In genomic region chr9:66068971-66069391, GRCm38 (mm10) we compare ENCODE assay signal across 8 mouse cellular contexts. TPM values are rescaled to one million over a fixed set of nuclear protein-coding genes. Genes with fewer than 3 reads are reported as not detected.
DNase-seq lines count a peak whose midpoint lies in the region; ATAC-seq lines count a peak whose summit lies in the region.

No protein-coding gene starts in this region.

- H3K4me2 ChIP-seq in intestine, embryonic 14.5 days (ENCODE audit: low read length): peak overlapping the region; percentile 99

- peaks cover 18% of the 10 kb centered on the region for H3K9me3 ChIP-seq in erythroblast, embryonic 14.5 days (ENCODE audit: control insufficient read depth, low read length)
- H3K9me3 ChIP-seq in intestine, embryonic 14.5 days (ENCODE audit: control insufficient read depth, low read length): no peaks in the 10 kb centered on the region

- peak; percentile 43 to 54 for DNase-seq in layer of hippocampus, postnatal 10 days (ENCODE audit: low spot score in 2 of 2)
- no peak for DNase-seq in layer of hippocampus, postnatal 25 days (ENCODE audit: extremely low spot score in 1 of 2, low spot score in 1 of 2)
- DNase-seq in adrenal gland, postnatal 14 days: peak; percentile 50
- no peak for DNase-seq in intestine, embryonic 14.5 days (ENCODE audit: low spot score)
- peak; percentile 40 for DNase-seq in lung, postnatal 10 days
- DNase-seq in spleen, postnatal 10 days (ENCODE audit: low spot score in 2 of 2): peak; percentile 74 to 83
- no peak for DNase-seq in gastrocnemius, adult 18-20 months (ENCODE audit: low spot score)

- ATAC-seq in intestine, embryonic 14.5 days (replicated peaks; ENCODE audit: low FRiP score, low TSS enrichment, low read depth): no peak

- H3K27me3 ChIP-seq in erythroblast, embryonic 14.5 days (ENCODE audit: control insufficient read depth): peaks cover 21% of the 10 kb centered on the region
- H3K27me3 ChIP-seq in intestine, embryonic 14.5 days (replicated peaks; ENCODE audit: control insufficient read depth, insufficient read depth, low read length): peaks cover 29% of the 10 kb centered on the region

- H3K27ac ChIP-seq in intestine, embryonic 14.5 days (ENCODE audit: low read depth): no peak overlapping the region

- H3K9ac ChIP-seq in intestine, embryonic 14.5 days (ENCODE audit: low read length): peak overlapping the region; percentile 35; the same call in 1 of the 2 replicates

- peaks cover 80% of the 10 kb centered on the region for H3K4me1 ChIP-seq in erythroblast, embryonic 14.5 days (ENCODE audit: control insufficient read depth)
- peaks cover 8% of the 10 kb centered on the region; the same call in 1 of the 2 replicates for H3K4me1 ChIP-seq in intestine, embryonic 14.5 days (replicated peaks; ENCODE audit: control insufficient read depth, insufficient read depth, low read length)

- peak overlapping the region; percentile 81 for H3K4me3 ChIP-seq in erythroblast, embryonic 14.5 days (replicated peaks)
- peak overlapping the region; percentile 45 for H3K4me3 ChIP-seq in intestine, embryonic 14.5 days (ENCODE audit: low read depth, low read length)

- under 1% methylated on average over 30 of the region's 30 CpGs for WGBS in intestine, embryonic 14.5 days

- H3K36me3 ChIP-seq in erythroblast, embryonic 14.5 days (ENCODE audit: control insufficient read depth): peaks cover 58% of the 10 kb centered on the region
- H3K36me3 ChIP-seq in intestine, embryonic 14.5 days (ENCODE audit: control insufficient read depth, insufficient read depth, low read length): peaks cover 26% of the 10 kb centered on the region

RNA-seq across cellular contexts. Expression of gene Snx22, which starts 0.5 kb away (rescaled TPM):
- total RNA-seq in layer of hippocampus, postnatal 10 days (2021): 1 to 10 TPM; 7.7 to 7.9 TPM
- total RNA-seq in layer of hippocampus, postnatal 25 days (2021): 1 to 10 TPM; 4.9 to 6.3 TPM
- 1.2 and 2.3 TPM in 2 replicates for total RNA-seq in adrenal gland, postnatal 14 days (2021)
- polyA plus RNA-seq in erythroblast, embryonic 14.5 days (2012): 13.3 and 20.5 TPM in 2 replicates
- 0.56 and 0.96 TPM in 2 replicates for polyA plus RNA-seq in intestine, embryonic 14.5 days (2014; fragmentation: Nextera tagmentation; extraction: Ambion mirVana)
- under 1 TPM in 1 of 2 experiments, not detected in 1; 0.17 TPM for total RNA-seq in gastrocnemius, adult 18-20 months (2021)

RNA-seq across cellular contexts. Expression of gene Ppib, which starts 9.0 kb away (rescaled TPM):
- 100 to 1,000 TPM; 268 to 273 TPM for total RNA-seq in layer of hippocampus, postnatal 10 days (2021)
- 100 to 1,000 TPM; 229 to 238 TPM for total RNA-seq in layer of hippocampus, postnatal 25 days (2021)
- 322 and 341 TPM in 2 replicates for total RNA-seq in adrenal gland, postnatal 14 days (2021)
- polyA plus RNA-seq in erythroblast, embryonic 14.5 days (2012): 10.8 and 12.3 TPM in 2 replicates
- 566 and 618 TPM in 2 replicates for polyA plus RNA-seq in intestine, embryonic 14.5 days (2014; fragmentation: Nextera tagmentation; extraction: Ambion mirVana)
- 10 to 100 TPM; 32.4 to 38.4 TPM for total RNA-seq in gastrocnemius, adult 18-20 months (2021)

RNA-seq across cellular contexts. Expression of gene Snx1, which starts 57.4 kb away (rescaled TPM):
- 10 to 100 TPM; 55.2 to 56.4 TPM for total RNA-seq in layer of hippocampus, postnatal 10 days (2021)
- 10 to 100 TPM; 73.8 to 87.8 TPM for total RNA-seq in layer of hippocampus, postnatal 25 days (2021)
- total RNA-seq in adrenal gland, postnatal 14 days (2021): 85.3 and 88.2 TPM in 2 replicates
- 11.0 and 14.6 TPM in 2 replicates for polyA plus RNA-seq in erythroblast, embryonic 14.5 days (2012)
- polyA plus RNA-seq in intestine, embryonic 14.5 days (2014; fragmentation: Nextera tagmentation; extraction: Ambion mirVana): 136 and 148 TPM in 2 replicates
- total RNA-seq in gastrocnemius, adult 18-20 months (2021): 10 to 100 TPM; 10.7 to 13.3 TPM

RNA-seq across cellular contexts. Expression of gene Ciao2a, which starts 57.4 kb away (rescaled TPM):
- 10 to 100 TPM; 27.2 to 28.9 TPM for total RNA-seq in layer of hippocampus, postnatal 10 days (2021)
- total RNA-seq in layer of hippocampus, postnatal 25 days (2021): 10 to 100 TPM; 23.6 to 29.3 TPM
- 80.7 and 86.2 TPM in 2 replicates for total RNA-seq in adrenal gland, postnatal 14 days (2021)
- polyA plus RNA-seq in erythroblast, embryonic 14.5 days (2012): 2.5 and 3.8 TPM in 2 replicates
- polyA plus RNA-seq in intestine, embryonic 14.5 days (2014; fragmentation: Nextera tagmentation; extraction: Ambion mirVana): 188 and 189 TPM in 2 replicates
- total RNA-seq in gastrocnemius, adult 18-20 months (2021): 10 to 100 TPM; 49.7 to 53.9 TPM

Comparison
In these comparisons a context has a peak if more than half of its experiments do, and no peak if none do; other contexts are left out.
1. DNase-seq: peak in layer of hippocampus, postnatal 10 days (2 of 2), adrenal gland, postnatal 14 days (single experiment), lung, postnatal 10 days (single experiment) and spleen, postnatal 10 days (2 of 2); none in layer of hippocampus, postnatal 25 days (0 of 2), intestine, embryonic 14.5 days (single experiment) and gastrocnemius, adult 18-20 months (single experiment).